Mouse (Mus musculus) embryonic facial prominence, embryonic 11.5 days (tissue): Measurements from ENCODE around the gene Dnah7b. TPM values are rescaled to one million over a fixed set of nuclear protein-coding genes. Genes with fewer than 3 reads are reported as not detected.
A peak's percentile ranks its signal among the peaks of the same experiment; 100 is the strongest.
"Not testable (repeated sequence)": the region's sequence is repeated elsewhere in the genome, so short reads cannot be mapped to it uniquely, and the experiment has no call there.

Experiments
- ATAC-seq: fragments of 200-750 bp; cut with Nextera tagmentation; replicated peaks from 2 replicates; pipeline ENCODE4 v1.8.0; 2017; ENCODE audit warnings: low read depth; ENCODE audit not compliant: insufficient number of reproducible peaks, low FRiP score, low TSS enrichment
- DNase-seq: peaks from one replicate; pipeline ENCODE4 v3.0.0-alpha.2; 2015; ENCODE audit warnings: low spot score
- H3K27ac ChIP-seq: fragments of 300-500 bp; sonication (generic); replicated peaks from 2 replicates; pipeline ENCODE4 v1.5.1; 2014; ENCODE audit warnings: mild to moderate bottlenecking, low read depth, low read length, control low read depth
- H3K27me3 ChIP-seq: fragments of 300-500 bp; sonication (generic); 2 replicates; pipeline ENCODE4 v1.6.1; 2014; ENCODE audit warnings: mild to moderate bottlenecking, low read length, moderate library complexity, mixed read lengths; ENCODE audit not compliant: control insufficient read depth, insufficient read depth
- H3K36me3 ChIP-seq: fragments of 300-500 bp; sonication (generic); replicated peaks from 2 replicates; pipeline ENCODE4 v1.6.1; 2014; ENCODE audit warnings: low read depth, mild to moderate bottlenecking, low read length, moderate library complexity, mixed read lengths; ENCODE audit not compliant: control insufficient read depth, insufficient read depth
- H3K4me1 ChIP-seq: fragments of 300-500 bp; sonication (generic); 2 replicates; pipeline ENCODE4 v1.6.1; 2014; ENCODE audit warnings: low read length, mixed read lengths; ENCODE audit not compliant: control insufficient read depth, insufficient read depth
- H3K4me2 ChIP-seq: fragments of 300-500 bp; sonication (generic); 2 replicates; pipeline ENCODE4 v1.6.1; 2014; ENCODE audit warnings: low read depth, mild to moderate bottlenecking, control low read depth, low read length, moderate library complexity
- H3K4me3 ChIP-seq: fragments of 300-500 bp; sonication (generic); 2 replicates; pipeline ENCODE4 v1.5.1; 2014; ENCODE audit warnings: low read depth, low read length, control low read depth
- H3K9ac ChIP-seq: fragments of 300-500 bp; sonication (generic); replicated peaks from 2 replicates; pipeline ENCODE4 v1.6.1; 2014; ENCODE audit warnings: mild to moderate bottlenecking, control low read depth, low read length
- H3K9me3 ChIP-seq: fragments of 300-500 bp; sonication (generic); replicated peaks from 2 replicates; pipeline ENCODE4 v1.6.1; 2016; ENCODE audit warnings: mild to moderate bottlenecking, low read length, inconsistent platforms, mixed read lengths; ENCODE audit not compliant: control insufficient read depth
- WGBS: fragments of 180-500 bp; shearing (Covaris S2); extraction: QIAGEN DNeasy Blood & Tissue Kit; methylation state at CpG from one replicate; pipeline ENCODE4 v1.1.7; 2014; 5-methylcytosine and 5-hydroxymethylcytosine counted together
- polyA plus RNA-seq: library from polyadenylated mRNA; unstranded; fragments of >200 nt; fragmentation: Nextera tagmentation; extraction: Ambion mirVana; gene quantifications from 2 replicates; pipeline ENCODE4 v1.2.1, GENCODE M21; 2014

Dnah7b gene
- polyA plus RNA-seq, 1 experiment from 2014 or later: 1.2 TPM

- H3K36me3 ChIP-seq, DNase-seq, H3K9ac ChIP-seq, H3K4me3 ChIP-seq, H3K27me3 ChIP-seq, H3K4me2 ChIP-seq, H3K9me3 ChIP-seq, ATAC-seq, H3K27ac ChIP-seq, H3K4me1 ChIP-seq: not testable (repeated sequence)
Observed at GRCm38 (mm10) chr1:46226136-46226535, 160.0 kb downstream of the Dnah7b start.

DNA sequence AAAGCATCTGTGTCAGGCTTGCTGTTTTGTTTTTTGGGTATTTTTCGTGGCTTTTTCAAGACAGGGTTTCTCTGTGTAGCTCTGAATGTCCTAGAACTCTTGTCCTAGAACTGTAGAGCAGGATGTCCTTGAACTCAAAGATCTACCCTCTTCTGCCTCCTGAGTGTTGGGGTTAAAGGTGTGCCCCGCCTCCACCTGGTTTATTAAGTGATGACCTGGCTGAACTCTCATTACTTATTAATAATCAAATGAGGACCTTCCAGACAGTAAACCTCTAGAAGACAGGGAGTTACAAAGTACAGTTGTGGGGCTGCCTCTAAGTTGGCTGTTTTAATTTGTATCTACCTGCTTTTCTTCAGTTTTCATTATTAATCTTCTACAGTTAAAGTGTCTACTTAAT, 202.7 kb downstream of the Dnah7b start:
- H3K4me3 ChIP-seq, ATAC-seq, H3K4me2 ChIP-seq, H3K27me3 ChIP-seq, DNase-seq, H3K27ac ChIP-seq, H3K9me3 ChIP-seq, H3K36me3 ChIP-seq, H3K9ac ChIP-seq, H3K4me1 ChIP-seq: not testable (repeated sequence)
- 81% methylated on average over 2 of the region's 2 CpGs for WGBS

DNA sequence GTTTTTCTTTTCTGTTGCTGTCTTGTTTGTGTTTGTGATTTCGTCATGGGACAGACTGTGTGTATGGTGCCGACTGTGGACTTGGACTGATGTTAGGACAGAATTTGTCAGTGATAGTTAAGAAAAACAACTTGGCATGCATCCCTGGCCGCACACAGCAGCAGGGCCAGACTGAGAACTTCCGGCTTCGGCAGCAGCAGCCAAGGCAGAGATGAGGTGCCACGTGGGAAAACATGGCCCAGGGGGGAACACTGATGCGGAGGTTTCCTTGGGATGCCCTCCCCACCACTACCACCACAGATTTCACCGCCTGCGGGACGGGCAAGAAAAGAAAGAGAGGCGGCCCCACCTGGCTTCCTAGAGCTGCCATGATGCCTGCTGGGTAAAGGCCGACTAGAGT, 205.8 kb downstream of the Dnah7b start:
- Histone ChIP-seq H3K9me3 (no peaks in the 10 kb centered on the region), H3K27me3 (no peaks in the 10 kb centered on the region), H3K4me1 (no peaks in the 10 kb centered on the region), H3K27ac (no peak overlapping the region), H3K36me3 (no peaks in the 10 kb centered on the region), H3K9ac (no peak overlapping the region), H3K4me2 (no peak overlapping the region), H3K4me3 (no peak overlapping the region)
- no peak for ATAC-seq
- WGBS: 80% methylated on average over 10 of the region's 12 CpGs
- no peak for DNase-seq

DNA sequence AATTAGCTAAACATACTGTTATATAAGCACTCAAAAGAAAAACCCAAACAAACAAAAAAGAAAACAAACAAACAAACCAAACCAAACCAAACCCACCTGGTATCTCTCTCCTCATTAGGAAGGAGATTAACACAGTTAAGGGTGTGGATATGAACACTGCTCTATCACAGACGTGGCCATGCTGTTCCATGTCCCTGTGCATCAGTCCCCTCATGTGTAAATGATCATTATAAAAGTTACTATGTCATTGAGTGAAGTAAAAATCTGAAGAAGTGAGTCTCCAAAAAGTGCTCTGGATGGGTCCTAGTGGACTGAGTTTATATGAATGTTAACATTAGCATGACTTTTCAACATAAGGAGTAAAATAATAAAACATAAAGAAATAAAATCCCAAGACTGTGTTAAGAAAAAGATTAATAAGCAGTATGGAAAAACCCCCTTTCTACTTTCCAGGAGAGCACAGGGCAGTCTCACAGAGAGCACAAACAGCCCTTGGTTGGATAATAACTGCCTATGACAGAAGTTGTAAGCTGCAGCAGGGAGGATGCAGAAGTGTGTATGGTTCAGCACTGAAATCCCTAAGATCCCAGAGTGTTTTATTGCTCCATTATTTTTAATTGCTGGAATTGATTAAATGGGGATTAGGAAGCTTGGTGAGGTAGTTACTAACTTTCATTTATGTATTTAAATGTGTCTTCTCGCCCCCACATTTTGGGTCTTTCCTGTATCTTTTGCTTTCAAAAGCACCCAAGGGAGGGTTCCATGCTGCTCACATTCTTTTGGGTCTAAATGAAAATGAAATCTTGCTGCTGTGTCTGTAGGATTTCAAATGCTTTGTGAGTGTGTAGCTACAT, 212.2 kb downstream of the Dnah7b start:
- not testable (repeated sequence) for ATAC-seq, H3K9me3 ChIP-seq

DNA sequence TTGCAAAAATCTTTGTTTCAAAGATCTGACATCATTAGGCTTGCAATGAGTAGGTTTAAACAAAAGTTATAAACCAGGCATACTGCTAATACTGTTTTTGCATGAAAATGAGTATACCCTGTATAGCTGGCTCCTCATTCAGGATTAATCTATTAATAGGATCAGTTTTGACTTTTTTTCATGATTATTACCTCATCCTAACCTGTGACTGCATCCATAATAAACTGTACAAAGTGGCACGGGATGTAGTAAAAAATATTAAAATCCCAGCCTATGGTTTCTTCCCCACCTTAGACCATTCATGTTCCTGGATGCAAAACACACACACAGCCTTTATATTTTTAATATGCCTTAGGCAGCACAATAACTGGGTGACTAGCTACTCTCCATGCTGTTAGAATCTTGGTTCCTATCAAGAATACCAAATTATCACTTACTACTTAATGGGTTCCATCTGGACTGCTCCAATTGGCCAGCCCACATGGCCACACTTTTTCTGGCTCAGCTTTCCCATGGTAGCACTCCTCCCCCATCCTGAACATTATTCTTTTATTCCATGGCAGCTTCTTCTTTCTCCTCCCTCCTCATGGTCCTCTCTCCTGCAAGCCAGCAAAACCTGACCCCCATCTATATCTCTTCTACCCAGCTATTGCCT, 212.9 kb downstream of the Dnah7b start:
- not testable (repeated sequence) for H3K9me3 ChIP-seq, H3K27me3 ChIP-seq, H3K4me2 ChIP-seq, H3K27ac ChIP-seq, H3K4me3 ChIP-seq, H3K4me1 ChIP-seq, H3K36me3 ChIP-seq, H3K9ac ChIP-seq, ATAC-seq
- WGBS: 73% methylated on average over 1 of the region's 1 CpGs
- peak; percentile 30 for DNase-seq

More for the DNA sequence above, 212.2 kb downstream of the Dnah7b start:
- WGBS: 65% methylated on average over 2 of the region's 2 CpGs
- H3K4me2 ChIP-seq, H3K4me3 ChIP-seq, H3K27ac ChIP-seq, H3K9ac ChIP-seq, H3K27me3 ChIP-seq, DNase-seq, H3K4me1 ChIP-seq, H3K36me3 ChIP-seq: not testable (repeated sequence)

DNA sequence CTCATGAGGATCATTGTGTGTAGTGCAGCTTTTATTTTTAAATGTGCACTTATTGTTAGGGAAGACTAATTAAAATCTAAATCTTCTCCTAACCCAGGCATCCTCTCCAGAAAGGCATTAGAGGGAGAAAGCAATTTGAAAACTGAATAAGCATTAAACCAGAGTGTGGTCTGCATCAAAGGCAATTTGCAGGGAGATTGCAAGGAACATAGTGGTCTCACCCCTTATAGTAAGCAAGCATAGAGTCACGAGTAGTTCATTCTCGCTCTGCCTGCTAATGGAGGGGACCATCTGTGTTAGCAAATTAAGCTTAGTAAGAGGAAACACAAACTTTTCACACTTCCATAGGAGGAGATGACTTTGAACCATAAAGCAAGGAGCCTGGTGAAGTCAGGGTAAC, 228.3 kb downstream of the Dnah7b start:
- not testable (repeated sequence) for H3K4me3 ChIP-seq, H3K4me1 ChIP-seq, H3K36me3 ChIP-seq, H3K9ac ChIP-seq, H3K9me3 ChIP-seq, H3K4me2 ChIP-seq, ATAC-seq, DNase-seq, H3K27ac ChIP-seq, H3K27me3 ChIP-seq
- WGBS: 71% methylated on average over 2 of the region's 2 CpGs

DNA sequence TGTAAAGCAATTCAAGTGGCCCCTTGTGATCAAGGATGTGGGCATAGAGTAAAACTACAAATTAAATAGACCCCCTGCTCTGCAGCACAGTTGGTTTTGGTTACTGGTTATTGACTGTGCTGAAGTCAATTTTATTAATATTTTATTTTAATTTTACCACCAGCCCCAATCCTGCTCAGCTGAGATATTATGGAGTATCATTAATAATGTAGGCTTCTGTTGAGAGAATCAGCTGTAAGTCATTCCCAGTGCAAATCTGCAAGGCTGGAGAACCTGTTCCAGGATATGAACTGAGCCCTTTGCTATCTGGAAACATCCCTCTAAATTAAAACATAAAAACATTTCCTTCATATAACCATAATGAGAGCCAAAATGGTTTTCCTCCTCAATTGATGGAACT, 259.8 kb downstream of the Dnah7b start:
- not testable (repeated sequence) for H3K36me3 ChIP-seq, H3K9ac ChIP-seq, ATAC-seq, H3K9me3 ChIP-seq, H3K4me2 ChIP-seq, H3K27ac ChIP-seq, DNase-seq, H3K4me3 ChIP-seq, H3K27me3 ChIP-seq, H3K4me1 ChIP-seq

GRCm38 (mm10) chr1:46345301-46345700, 279.2 kb downstream of the Dnah7b start:
- DNase-seq, H3K27ac ChIP-seq, ATAC-seq, H3K36me3 ChIP-seq, H3K27me3 ChIP-seq, H3K9ac ChIP-seq, H3K4me2 ChIP-seq, H3K9me3 ChIP-seq, H3K4me1 ChIP-seq, H3K4me3 ChIP-seq: not testable (repeated sequence)
- 85% methylated on average over 3 of the region's 3 CpGs for WGBS
